Mouse (Mus musculus): ENCODE measurements around the gene Mfsd14a.
"Not testable (repeated sequence)": the region's sequence is repeated elsewhere in the genome, so short reads cannot be mapped to it uniquely, and the experiment has no call there.

- not testable (repeated sequence) for TF ChIP-seq CTCF (IDR thresholded peaks at IDR 0.05; ENCODE audit: extremely low read depth, insufficient read length, insufficient replicate concordance, low read depth, low read length); POLR2A (IDR thresholded peaks at IDR 0.05; ENCODE audit: low read depth, low read length)
These were observed 1.8 kb upstream of the Mfsd14a start for GRCm38 (mm10) chr3:116664281-116664680.

Data from small intestine, adult 2 months (tissue).